Mouse (Mus musculus): Measurements from ENCODE around the gene Hbb-bs. TPM values are rescaled to one million over a fixed set of nuclear protein-coding genes. Genes with fewer than 3 reads are reported as not detected.
"Not testable (repeated sequence)": the region's sequence is repeated elsewhere in the genome, so short reads cannot be mapped to it uniquely, and the experiment has no call there.

The Hbb-bs gene
- polyA plus RNA-seq, 1 experiment = not detected

- TF ChIP-seq CTCF (IDR thresholded peaks at IDR 0.05; ENCODE audit: insufficient read depth, low read depth, low read length) = no peak
- TF ChIP-seq POLR2A (IDR thresholded peaks at IDR 0.05; ENCODE audit: insufficient read depth, low read depth, low read length) = no peak
- Histone ChIP-seq H3K27ac (ENCODE audit: insufficient read depth, low read depth, low read length) (no peak within 1 kb of the TSS), H3K4me3 (ENCODE audit: insufficient read depth, low read depth, low read length) (no peak within 1 kb of the TSS), H3K4me1 (ENCODE audit: control insufficient read depth, insufficient read depth, low read length) (no peaks in the 10 kb centered on the region)
- WGBS = 61% methylated on average over 2 of the region's 2 CpGs
Observed at GRCm38 (mm10) chr7:103853090-103853489, 25.2 kb upstream of the Hbb-bs start, which contains the start of gene Hbb-y. Gene Hbb-y (minus strand): TSS chr7:103853216.

GRCm38 (mm10) chr7:103844525-103845325 lies 16.8 kb upstream of the Hbb-bs start:
- no peak overlapping the region for H3K27ac ChIP-seq (ENCODE audit: insufficient read depth, low read depth, low read length)
- H3K4me1 ChIP-seq (ENCODE audit: control insufficient read depth, insufficient read depth, low read length) = no peaks in the 10 kb centered on the region
- no peak for TF ChIP-seq CTCF (IDR thresholded peaks at IDR 0.05; ENCODE audit: insufficient read depth, low read depth, low read length)
- TF ChIP-seq POLR2A (IDR thresholded peaks at IDR 0.05; ENCODE audit: insufficient read depth, low read depth, low read length) = no peak
- H3K4me3 ChIP-seq (ENCODE audit: insufficient read depth, low read depth, low read length) = no peak overlapping the region
- WGBS = 36% methylated on average over 2 of the region's 2 CpGs

- Histone ChIP-seq H3K4me3 (ENCODE audit: insufficient read depth, low read depth, low read length) (no peak within 1 kb of the TSS), H3K4me1 (ENCODE audit: control insufficient read depth, insufficient read depth, low read length) (no peaks in the 10 kb centered on the region), H3K27ac (ENCODE audit: insufficient read depth, low read depth, low read length) (no peak within 1 kb of the TSS)
- WGBS = 81% methylated on average over 2 of the region's 2 CpGs
- no peak for TF ChIP-seq CTCF (IDR thresholded peaks at IDR 0.05; ENCODE audit: insufficient read depth, low read depth, low read length)
- no peak for TF ChIP-seq POLR2A (IDR thresholded peaks at IDR 0.05; ENCODE audit: insufficient read depth, low read depth, low read length)
Observed at GRCm38 (mm10) chr7:103843034-103843433, 15.1 kb upstream of the Hbb-bs start, which contains the start of gene Hbb-bh1. Gene Hbb-bh1 (minus strand): TSS chr7:103843164.

- TF ChIP-seq POLR2A (IDR thresholded peaks at IDR 0.05; ENCODE audit: insufficient read depth, low read depth, low read length) (no peak), CTCF (IDR thresholded peaks at IDR 0.05; ENCODE audit: insufficient read depth, low read depth, low read length) (no peak)
- Histone ChIP-seq H3K4me3 (ENCODE audit: insufficient read depth, low read depth, low read length) (no peak within 1 kb of the TSS), H3K27ac (ENCODE audit: insufficient read depth, low read depth, low read length) (no peak within 1 kb of the TSS), H3K4me1 (ENCODE audit: control insufficient read depth, insufficient read depth, low read length) (no peaks in the 10 kb centered on the region)
- 65% methylated on average over 3 of the region's 3 CpGs for WGBS
Observed at GRCm38 (mm10) chr7:103840268-103840667, 12.4 kb upstream of the Hbb-bs start, which contains the start of gene Hbb-bh2. Gene Hbb-bh2 (minus strand): TSS chr7:103840520.

DNA sequence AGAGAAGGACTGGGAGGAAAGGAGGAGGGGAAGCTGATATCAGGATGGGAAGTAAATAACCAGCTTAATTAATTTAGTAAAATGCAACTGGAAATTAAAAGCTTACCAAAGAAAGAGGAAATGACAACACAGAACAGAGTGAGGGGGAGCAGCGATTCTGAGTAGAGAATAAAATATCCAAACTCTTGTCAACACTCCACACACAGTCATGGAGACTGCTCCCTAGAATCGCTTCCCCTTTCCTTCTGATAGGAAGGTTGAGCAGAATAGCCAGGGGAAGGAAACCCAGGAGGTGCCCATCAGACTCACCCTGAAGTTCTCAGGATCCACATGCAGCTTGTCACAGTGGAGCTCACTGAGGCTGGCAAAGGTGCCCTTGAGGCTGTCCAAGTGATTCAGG lies 757 bp downstream of the Hbb-bs start:
- H3K4me3 ChIP-seq (ENCODE audit: insufficient read depth, low read depth, low read length); H3K4me1 ChIP-seq (ENCODE audit: control insufficient read depth, insufficient read depth, low read length); H3K27ac ChIP-seq (ENCODE audit: insufficient read depth, low read depth, low read length): not testable (repeated sequence)
- no CpG with 5 or more reads among the region's 2 CpGs for WGBS

DNA sequence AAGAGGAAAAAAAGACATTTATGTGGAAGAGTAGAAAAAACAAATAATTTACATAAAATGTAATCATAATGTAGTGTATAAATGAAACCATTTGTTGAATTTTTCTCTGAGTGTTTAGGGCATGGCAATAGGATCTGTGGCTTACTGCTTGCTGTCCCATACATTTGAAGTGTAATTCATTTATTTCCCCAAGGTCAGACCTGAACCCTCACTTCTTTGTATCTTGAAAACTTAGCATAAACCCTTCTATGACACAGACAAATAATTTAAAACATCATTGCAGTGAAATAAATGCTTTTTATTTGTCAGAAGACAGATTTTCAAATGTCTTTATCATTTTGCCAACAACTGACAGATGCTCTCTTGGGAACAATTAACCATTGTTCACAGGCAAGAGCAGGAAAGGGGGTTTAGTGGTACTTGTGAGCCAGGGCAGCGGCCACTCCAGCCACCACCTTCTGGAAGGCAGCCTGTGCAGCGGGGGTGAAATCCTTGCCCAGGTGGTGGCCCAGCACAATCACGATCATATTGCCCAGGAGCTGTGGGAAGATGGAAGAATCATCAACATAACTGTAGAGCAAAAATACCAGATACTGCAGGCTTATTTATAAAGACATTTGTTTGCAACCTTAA lies 1.5 kb downstream of the Hbb-bs start:
- Histone ChIP-seq H3K4me1 (ENCODE audit: control insufficient read depth, insufficient read depth, low read length) (no peaks in the 10 kb centered on the region), H3K27ac (ENCODE audit: insufficient read depth, low read depth, low read length) (no peak overlapping the region), H3K4me3 (ENCODE audit: insufficient read depth, low read depth, low read length) (no peak overlapping the region)
- WGBS = 66% methylated on average over 3 of the region's 3 CpGs
- TF ChIP-seq POLR2A (IDR thresholded peaks at IDR 0.05; ENCODE audit: insufficient read depth, low read depth, low read length) (no peak), CTCF (IDR thresholded peaks at IDR 0.05; ENCODE audit: insufficient read depth, low read depth, low read length) (no peak)

DNA sequence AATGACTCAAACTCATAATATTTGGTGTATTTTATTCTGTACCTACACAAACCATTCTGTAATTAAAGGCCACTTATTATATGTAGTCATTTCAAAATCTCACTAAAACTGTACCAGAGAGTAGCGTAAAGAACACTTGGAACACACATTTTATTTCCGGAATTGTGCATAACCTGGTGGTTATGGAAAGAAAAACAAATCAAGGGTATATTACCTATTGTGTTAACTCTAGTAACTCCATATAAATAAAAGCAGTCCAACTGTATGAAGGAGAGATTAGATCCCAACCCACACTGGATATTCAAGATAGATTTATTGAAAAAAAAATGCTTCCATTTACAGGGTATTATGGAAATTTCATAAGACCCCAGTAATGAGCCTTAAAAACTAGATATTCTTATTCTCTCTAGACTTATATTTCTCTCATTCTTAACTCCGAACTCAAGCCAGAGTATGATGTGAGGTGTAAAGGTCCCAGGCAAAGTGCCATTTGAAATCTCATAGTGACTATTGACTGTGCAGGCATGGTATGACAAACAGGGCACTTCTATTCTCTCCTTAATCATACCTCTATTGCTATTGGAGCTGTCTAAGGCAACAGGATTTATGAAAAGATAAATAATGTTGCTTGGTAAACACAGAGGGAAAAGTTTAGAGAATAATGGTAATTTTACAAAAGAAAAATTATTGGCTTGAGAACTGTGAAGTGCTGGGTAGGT lies 2.2 kb downstream of the Hbb-bs start:
- H3K4me1 ChIP-seq (ENCODE audit: control insufficient read depth, insufficient read depth, low read length) = no peaks in the 10 kb centered on the region
- no peak overlapping the region for H3K27ac ChIP-seq (ENCODE audit: insufficient read depth, low read depth, low read length)
- 90% methylated on average over 3 of the region's 3 CpGs for WGBS
- TF ChIP-seq POLR2A (IDR thresholded peaks at IDR 0.05; ENCODE audit: insufficient read depth, low read depth, low read length) (no peak), CTCF (IDR thresholded peaks at IDR 0.05; ENCODE audit: insufficient read depth, low read depth, low read length) (no peak)
- H3K4me3 ChIP-seq (ENCODE audit: insufficient read depth, low read depth, low read length) = no peak overlapping the region

- TF ChIP-seq CTCF (IDR thresholded peaks at IDR 0.05; ENCODE audit: insufficient read depth, low read depth, low read length) (no peak), POLR2A (IDR thresholded peaks at IDR 0.05; ENCODE audit: insufficient read depth, low read depth, low read length) (no peak)
- H3K4me3 ChIP-seq (ENCODE audit: insufficient read depth, low read depth, low read length) = no peak overlapping the region
- no peaks in the 10 kb centered on the region for H3K4me1 ChIP-seq (ENCODE audit: control insufficient read depth, insufficient read depth, low read length)
- WGBS = 86% methylated on average over 2 of the region's 2 CpGs
- no peak overlapping the region for H3K27ac ChIP-seq (ENCODE audit: insufficient read depth, low read depth, low read length)
Observed at GRCm38 (mm10) chr7:103824597-103824996, 3.3 kb downstream of the Hbb-bs start.

DNA sequence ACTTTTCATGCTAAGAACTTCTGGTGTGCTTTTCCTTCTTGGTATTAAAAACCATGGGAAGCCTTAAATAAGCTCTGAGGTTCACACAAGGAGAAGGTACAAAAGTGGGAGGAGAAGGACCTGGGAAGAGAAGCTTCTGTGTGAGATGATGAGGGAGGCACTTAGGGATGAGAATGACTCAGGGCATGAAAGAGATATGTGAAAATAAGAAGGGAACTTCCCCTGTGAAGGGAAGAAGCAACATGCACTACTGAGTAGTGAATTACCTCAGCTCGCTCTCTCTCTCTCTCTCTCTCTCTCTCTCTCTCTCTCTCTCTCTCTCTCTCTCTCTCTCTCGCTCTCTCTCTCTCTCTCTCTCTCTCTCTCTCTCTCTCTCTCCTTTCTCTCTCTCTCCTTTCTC lies 12.8 kb downstream of the Hbb-bs start:
- H3K4me1 ChIP-seq (ENCODE audit: control insufficient read depth, insufficient read depth, low read length); H3K4me3 ChIP-seq (ENCODE audit: insufficient read depth, low read depth, low read length); H3K27ac ChIP-seq (ENCODE audit: insufficient read depth, low read depth, low read length): not testable (repeated sequence)
- 100% methylated on average over 1 of the region's 2 CpGs for WGBS
